Mouse (Mus musculus) midbrain, embryonic 13.5 days (tissue): ENCODE data around the gene Aldh16a1. TPM values are rescaled to one million over a fixed set of nuclear protein-coding genes. Genes with fewer than 3 reads are reported as not detected.

Source experiments
- ATAC-seq: fragments of 200-750 bp; cut with Nextera tagmentation; 2 replicates; pipeline ENCODE4 v1.8.0; 2017; ENCODE audit warnings: mild to moderate bottlenecking, moderate TSS enrichment, moderate library complexity
- H3K27ac ChIP-seq: fragments of 300-500 bp; sonication (generic); 2 replicates; pipeline ENCODE4 v1.5.1; 2015; ENCODE audit warnings: inconsistent platforms, mild to moderate bottlenecking, moderate library complexity
- H3K27me3 ChIP-seq: fragments of 300-500 bp; sonication (generic); 2 replicates; pipeline ENCODE4 v1.6.1; 2015; ENCODE audit warnings: mild to moderate bottlenecking, inconsistent platforms
- H3K36me3 ChIP-seq: fragments of 300-500 bp; sonication (generic); 2 replicates; pipeline ENCODE4 v1.6.1; 2015; ENCODE audit warnings: mild to moderate bottlenecking, inconsistent platforms
- H3K4me1 ChIP-seq: fragments of 300-500 bp; sonication (generic); replicated peaks from 2 replicates; pipeline ENCODE4 v1.6.1; 2015; ENCODE audit warnings: inconsistent platforms
- H3K4me2 ChIP-seq: fragments of 300-500 bp; sonication (generic); replicated peaks from 2 replicates; pipeline ENCODE4 v1.6.1; 2015; ENCODE audit warnings: moderate library complexity, mild to moderate bottlenecking, inconsistent platforms
- H3K4me3 ChIP-seq: fragments of 300-500 bp; sonication (generic); replicated peaks from 2 replicates; pipeline ENCODE4 v1.5.1; 2015; ENCODE audit warnings: mild to moderate bottlenecking, inconsistent platforms
- H3K9ac ChIP-seq: fragments of 300-500 bp; sonication (generic); replicated peaks from 2 replicates; pipeline ENCODE4 v1.6.1; 2015; ENCODE audit warnings: mild to moderate bottlenecking, inconsistent platforms
- H3K9me3 ChIP-seq: fragments of 300-500 bp; sonication (generic); 2 replicates; pipeline ENCODE4 v1.6.1; 2016; ENCODE audit warnings: mild to moderate bottlenecking, inconsistent platforms
- WGBS: fragments of 180-500 bp; shearing (Covaris S2); methylation state at CpG from one replicate; pipeline ENCODE4 v1.1.7; 2015; 5-methylcytosine and 5-hydroxymethylcytosine counted together
- microRNA counts: library from miRNA; unstranded; fragments of <30 nt; microRNA quantifications from one replicate; lab custom pipeline; 2016
- microRNA-seq: library from miRNA; unstranded; fragments of <30 nt; microRNA quantifications from one replicate; pipeline ENCODE4, GENCODE M21; 2016
- polyA plus RNA-seq: library from polyadenylated mRNA; unstranded; fragments of >200 nt; fragmentation: Nextera tagmentation; extraction: Ambion mirVana; gene quantifications from 2 replicates; pipeline ENCODE4 v1.2.1, GENCODE M21; 2015

The Aldh16a1 gene
- polyA plus RNA-seq, 1 experiment from 2014 or later, result 27.2 TPM

DNA sequence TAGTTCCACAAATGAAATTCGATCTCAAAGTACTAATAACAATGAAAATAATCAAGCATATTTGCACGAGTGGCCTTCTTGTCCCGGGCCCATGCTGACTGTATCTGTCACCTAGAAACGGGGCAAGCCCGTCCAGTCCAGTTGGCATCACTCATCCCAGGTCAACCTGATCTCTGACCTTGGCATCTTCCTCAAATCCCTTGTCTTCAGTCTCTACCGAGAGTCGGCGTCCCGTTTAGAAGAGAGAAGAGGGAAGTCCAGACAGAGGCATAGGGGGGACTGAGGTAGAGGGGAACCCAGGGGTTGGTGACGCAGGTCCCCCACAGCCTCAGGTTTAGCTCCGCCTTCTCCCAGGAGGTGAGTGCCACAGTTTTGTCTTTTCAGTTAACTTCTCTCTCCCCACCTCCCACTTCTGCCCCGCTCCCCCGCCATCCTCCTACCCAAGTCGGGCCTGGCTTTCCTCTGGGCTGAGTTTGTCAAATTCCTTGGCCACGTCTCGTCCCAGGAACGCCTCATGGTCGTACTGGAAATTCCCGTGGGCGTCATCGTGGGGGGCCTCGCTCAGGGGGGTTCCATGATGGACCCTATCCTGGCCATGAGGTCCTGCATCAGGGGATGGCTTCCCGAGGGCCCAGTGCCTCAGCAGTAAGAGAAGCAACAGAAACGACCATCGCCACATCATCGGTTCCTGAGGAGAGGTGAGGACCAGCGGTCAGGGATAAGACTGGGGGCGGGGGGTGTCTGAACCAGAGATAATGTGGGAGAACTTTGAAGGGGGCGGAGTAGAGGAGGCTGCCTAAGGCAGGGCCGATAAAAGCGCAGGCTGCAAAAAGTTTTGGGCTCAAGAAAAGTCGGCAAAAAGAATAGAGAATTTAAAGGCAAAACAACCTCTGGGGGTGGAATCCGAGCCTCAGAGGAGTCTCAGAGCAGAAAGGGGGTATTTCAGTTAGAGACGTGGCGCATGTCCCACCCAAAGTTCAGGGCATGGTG is 63.1 kb downstream of the Aldh16a1 start:
- H3K9me3 ChIP-seq, result no peaks in the 10 kb centered on the region
- peak overlapping the region; percentile 53 for H3K9ac ChIP-seq
- 0 out of 2 replicates have a peak, but pooled peaks cover 5% of the 10 kb centered on the region for H3K27me3 ChIP-seq
- 17% methylated on average over 35 of the region's 35 CpGs for WGBS
- H3K4me2 ChIP-seq, result peak overlapping the region; percentile 61
- 0 out of 2 replicates have a peak overlapping the region, but pooled peaks have one; percentile 14 for H3K27ac ChIP-seq
- peaks cover 13% of the 10 kb centered on the region for H3K36me3 ChIP-seq
- peak overlapping the region; percentile 43 for H3K4me3 ChIP-seq
- peak; percentile 62 for ATAC-seq
- peaks cover 13% of the 10 kb centered on the region for H3K4me1 ChIP-seq

MicroRNAs within 50 kb of the gene (microRNA counts, 519-probe panel; counts per million panel counts)
- 3,426 counts per million, percentile 69 among the panel's probes with 10 or more counts for microRNA mmu-miR-150 (lab: Ali Mortazavi, UCI)

Small RNA genes lying within 50 kb of the gene (microRNA-seq; reads per million reads assigned to microRNA genes)
- 29.1 reads per million, percentile 39 among the genes with 10 or more reads in this experiment for gene Mir150
- gene Mir5121, result 7.2 reads per million, percentile 23 among the genes with 10 or more reads in this experiment
- gene Mir7055, result not detected

Other genes with a start within 250 kb of the Aldh16a1 start
- 98.1 and 98.6 TPM in 2 replicates for gene Ap2a1, start 225.1 kb downstream of the Aldh16a1 start, polyA plus RNA-seq
- gene Tsks, start 211.4 kb downstream of the Aldh16a1 start, polyA plus RNA-seq, result 0.17 TPM in 1 of 2 replicates, not detected in the other
- 47.0 and 56.0 TPM in 2 replicates for gene Cpt1c, start 179.7 kb downstream of the Aldh16a1 start, polyA plus RNA-seq
- 784 and 789 TPM in 2 replicates for gene Prmt1, start 168.0 kb downstream of the Aldh16a1 start, polyA plus RNA-seq
- 63.0 and 70.7 TPM in 2 replicates for gene Irf3, start 156.9 kb downstream of the Aldh16a1 start, polyA plus RNA-seq
- gene Bcl2l12, start 155.9 kb downstream of the Aldh16a1 start, polyA plus RNA-seq, result 21.3 and 21.6 TPM in 2 replicates
- gene Scaf1, start 138.2 kb downstream of the Aldh16a1 start, polyA plus RNA-seq, result 38.1 and 47.7 TPM in 2 replicates
- gene Rras, start 136.6 kb downstream of the Aldh16a1 start, polyA plus RNA-seq, result 8.4 and 9.6 TPM in 2 replicates
- gene Prr12, start 101.7 kb downstream of the Aldh16a1 start, polyA plus RNA-seq, result 14.0 and 17.0 TPM in 2 replicates
- gene Nosip, start 92.2 kb downstream of the Aldh16a1 start, polyA plus RNA-seq, result 56.5 and 61.8 TPM in 2 replicates
- gene Prrg2, start 91.9 kb downstream of the Aldh16a1 start, polyA plus RNA-seq, result 13.2 and 14.5 TPM in 2 replicates
- 57.7 and 69.8 TPM in 2 replicates for gene Rcn3, start 62.4 kb downstream of the Aldh16a1 start, polyA plus RNA-seq
- 17.6 and 18.4 TPM in 2 replicates for gene Fcgrt, start 50.7 kb downstream of the Aldh16a1 start, polyA plus RNA-seq
- gene Rps11, start 30.1 kb downstream of the Aldh16a1 start, polyA plus RNA-seq, result 1,074 TPM in 2 replicates
- gene Rpl13a, start 25.8 kb downstream of the Aldh16a1 start, polyA plus RNA-seq, result 838 and 877 TPM in 2 replicates
- 0.24 TPM in 1 of 2 replicates, not detected in the other for gene Gm45713, start 18.4 kb downstream of the Aldh16a1 start, polyA plus RNA-seq
- 0.82 and 1.3 TPM in 2 replicates for gene Flt3l, start 18.2 kb downstream of the Aldh16a1 start, polyA plus RNA-seq
- 93.0 and 96.0 TPM in 2 replicates for gene Pih1d1, start 281 bp downstream of the Aldh16a1 start, polyA plus RNA-seq
- gene Slc17a7, start 9.4 kb upstream of the Aldh16a1 start, polyA plus RNA-seq, result 0.34 and 1.8 TPM in 2 replicates
- not detected in 2 replicates for gene Gfy, start 25.0 kb upstream of the Aldh16a1 start, polyA plus RNA-seq
- 1.8 and 2.1 TPM in 2 replicates for gene Pth2, start 26.4 kb upstream of the Aldh16a1 start, polyA plus RNA-seq
- gene Ccdc155, start 50.3 kb upstream of the Aldh16a1 start, polyA plus RNA-seq, result 0.59 and 0.97 TPM in 2 replicates
- gene Dkkl1, start 57.6 kb upstream of the Aldh16a1 start, polyA plus RNA-seq, result 1.5 and 1.6 TPM in 2 replicates
- gene Tead2, start 61.2 kb upstream of the Aldh16a1 start, polyA plus RNA-seq, result 112 and 124 TPM in 2 replicates
- gene Cd37, start 84.5 kb upstream of the Aldh16a1 start, polyA plus RNA-seq, result 0.84 and 1.5 TPM in 2 replicates
- gene Slc6a16, start 86.5 kb upstream of the Aldh16a1 start, polyA plus RNA-seq, result 0.24 and 0.28 TPM in 2 replicates
- gene Slc6a21, start 122.9 kb upstream of the Aldh16a1 start, polyA plus RNA-seq, result not detected in 2 replicates
- 7.3 and 10.8 TPM in 2 replicates for gene Trpm4, start 179.2 kb upstream of the Aldh16a1 start, polyA plus RNA-seq
- 0.10 and 0.26 TPM in 2 replicates for gene Hrc, start 180.7 kb upstream of the Aldh16a1 start, polyA plus RNA-seq
- 17.2 and 19.8 TPM in 2 replicates for gene Ppfia3, start 212.4 kb upstream of the Aldh16a1 start, polyA plus RNA-seq
- 7.1 and 7.9 TPM in 2 replicates for gene Lin7b, start 216.0 kb upstream of the Aldh16a1 start, polyA plus RNA-seq
- gene Snrnp70, start 241.2 kb upstream of the Aldh16a1 start, polyA plus RNA-seq, result 223 and 238 TPM in 2 replicates